Mouse (Mus musculus): ENCODE measurements around the gene Adh7.

- TF ChIP-seq CTCF (conservative IDR thresholded peaks at IDR 0.05; ENCODE audit: insufficient read depth, insufficient read length, low read depth, low read length) (no peak), POLR2A (IDR thresholded peaks at IDR 0.05; ENCODE audit: low read depth, low read length) (no peak)
These were observed 31.2 kb downstream of the Adh7 start for GRCm38 (mm10) chr3:138248746-138249145.

All from kidney, adult 2 months (tissue).